Mouse (Mus musculus): ENCODE data around the gene Gart. TPM values are rescaled to one million over a fixed set of nuclear protein-coding genes. Genes with fewer than 3 reads are reported as not detected.

Gart gene
- polyA plus RNA-seq, 1 experiment from 2014 or later: 62.1 TPM

DNA sequence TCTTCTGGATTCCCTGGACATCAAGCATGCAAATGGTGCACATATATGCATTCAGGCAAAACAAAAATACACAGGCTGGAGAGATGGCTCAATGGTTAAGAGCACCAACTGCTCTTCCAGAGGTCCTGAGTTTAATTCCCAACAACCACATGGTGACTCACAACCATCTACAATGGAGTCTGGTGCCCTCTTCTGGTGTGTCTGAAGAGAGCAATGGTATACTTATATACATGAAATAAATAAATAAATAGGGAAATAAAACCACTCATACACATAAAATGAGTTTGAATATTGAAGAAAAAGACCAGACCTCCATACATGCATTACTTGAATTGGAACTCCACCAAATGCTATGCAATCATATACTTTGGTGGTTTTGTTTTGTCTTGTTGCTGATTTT lies 47.5 kb downstream of the Gart start:
- H3K4me2 ChIP-seq: no peak overlapping the region

DNA sequence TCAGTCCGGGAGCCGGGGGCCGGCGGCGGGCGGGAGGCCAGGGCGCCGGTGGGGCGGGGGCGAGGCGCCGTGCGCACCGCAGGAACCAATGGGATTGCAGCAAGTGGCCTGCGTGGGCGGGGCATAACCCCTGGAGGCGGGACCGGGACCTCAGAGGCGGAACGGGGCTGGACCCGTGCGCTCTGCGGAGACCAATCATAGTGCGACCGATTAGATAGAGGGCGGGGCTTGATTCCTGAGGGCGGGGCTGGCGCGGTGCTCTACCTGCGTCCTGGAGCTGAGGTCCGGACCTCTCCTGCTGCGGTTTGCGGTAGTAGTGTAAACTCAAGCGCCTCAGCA lies 49.1 kb downstream of the Gart start, which contains the start of gene Tmem50b:
Gene Tmem50b, minus strand, starts transcription at position 129 of the 339 bp plus-strand sequence.
- Histone ChIP-seq H3K9me3 (no peaks in the 10 kb centered on the region), H3K4me3 (peak within 1 kb of the TSS; percentile 56), H3K9ac (peak within 1 kb of the TSS; percentile 83), H3K4me2 (peak within 1 kb of the TSS; percentile 88), H3K27me3 (peaks cover 10% of the 10 kb centered on the region), H3K36me3 (peaks cover 3% of the 10 kb centered on the region; the same call in 1 of the 2 replicates), H3K27ac (replicated peaks) (peak within 1 kb of the TSS; percentile 84), H3K4me1 (replicated peaks) (peaks cover 22% of the 10 kb centered on the region)
- 1% methylated on average over 34 of the region's 34 CpGs for WGBS
- peak; percentile 98 for ATAC-seq (ENCODE audit: low read depth)

More for the DNA sequence above, 47.5 kb downstream of the Gart start:
- no peak for ATAC-seq (ENCODE audit: low read depth)
- Histone ChIP-seq H3K36me3 (no peaks in the 10 kb centered on the region), H3K4me1 (replicated peaks) (peaks cover 18% of the 10 kb centered on the region), H3K27ac (replicated peaks) (no peak overlapping the region), H3K9ac (no peak overlapping the region), H3K9me3 (no peaks in the 10 kb centered on the region), H3K4me3 (no peak overlapping the region), H3K27me3 (peaks cover 10% of the 10 kb centered on the region)

DNA sequence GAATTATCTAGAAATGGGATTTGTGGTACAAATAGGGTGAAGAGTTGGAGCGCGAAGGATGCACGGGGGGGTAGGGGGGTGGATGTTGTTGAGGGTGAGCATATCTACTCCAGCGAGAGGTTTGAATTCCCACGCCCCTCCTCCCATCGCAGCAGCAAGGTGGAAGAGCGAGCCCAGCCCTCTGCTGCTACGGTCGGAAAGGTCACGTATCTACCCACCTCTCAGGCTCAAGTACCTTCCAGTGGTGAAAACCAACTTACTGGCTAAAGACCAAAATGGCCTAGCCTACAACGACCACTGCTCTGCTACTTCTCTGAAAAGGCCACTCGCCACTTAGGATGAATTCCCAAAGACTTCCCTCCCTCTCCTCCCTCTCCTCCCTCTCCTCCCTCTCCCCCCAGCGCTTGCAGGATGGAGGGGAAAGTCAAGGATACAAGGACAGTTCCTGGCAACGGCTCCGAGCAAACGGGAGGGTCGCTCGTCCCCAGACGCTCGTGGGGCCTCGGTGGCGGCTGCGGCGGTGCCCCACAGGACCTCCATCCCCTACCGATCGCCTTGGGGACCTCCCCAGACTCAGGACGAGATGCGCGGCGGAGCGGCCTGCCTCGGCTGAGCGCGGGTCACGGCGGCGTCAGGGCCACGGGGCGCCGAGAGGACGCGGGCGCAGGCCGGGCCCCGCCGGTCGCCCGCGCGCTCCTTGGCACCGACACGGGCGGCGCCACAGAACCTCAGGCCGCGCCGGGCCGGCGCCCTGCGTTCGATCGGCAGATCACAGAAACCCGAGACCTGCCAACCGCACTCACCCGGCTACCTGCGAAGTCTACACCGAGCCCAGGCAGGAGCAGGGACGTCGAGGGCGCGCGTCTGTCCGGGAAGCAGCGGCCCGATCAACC lies 49.7 kb downstream of the Gart start:
- under 1% methylated on average over 75 of the region's 75 CpGs for WGBS
- Histone ChIP-seq H3K4me1 (replicated peaks) (peaks cover 22% of the 10 kb centered on the region), H3K36me3 (peaks cover 3% of the 10 kb centered on the region; the same call in 1 of the 2 replicates), H3K4me2 (peak overlapping the region; percentile 88), H3K4me3 (peak overlapping the region; percentile 56), H3K9ac (peak overlapping the region; percentile 83), H3K27ac (replicated peaks) (peak overlapping the region; percentile 84), H3K9me3 (no peaks in the 10 kb centered on the region), H3K27me3 (peaks cover 10% of the 10 kb centered on the region)
- peak; percentile 77 for ATAC-seq (ENCODE audit: low read depth)

DNA sequence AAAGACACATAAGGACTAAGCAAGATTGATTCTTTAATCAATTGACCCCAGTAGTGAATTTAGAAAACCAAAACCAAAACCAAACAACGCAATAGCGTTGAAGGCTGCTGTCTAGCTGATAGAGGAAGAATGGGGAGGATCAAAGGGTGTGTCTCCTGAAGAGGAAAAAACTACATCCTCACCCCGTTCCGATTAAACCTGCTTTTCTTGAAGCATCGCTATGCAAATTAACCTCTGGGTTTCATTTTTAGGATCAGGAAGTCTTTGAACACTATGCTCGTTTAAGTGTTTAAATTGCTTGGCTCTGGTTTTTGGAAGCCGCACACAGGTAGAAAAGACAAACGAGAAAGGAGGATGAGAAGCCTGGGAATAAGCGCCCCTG lies 50.4 kb downstream of the Gart start:
- Histone ChIP-seq H3K27ac (replicated peaks) (no peak overlapping the region), H3K4me1 (replicated peaks) (peaks cover 22% of the 10 kb centered on the region), H3K4me3 (peak overlapping the region; percentile 56), H3K9me3 (no peaks in the 10 kb centered on the region), H3K4me2 (peak overlapping the region; percentile 88), H3K27me3 (peaks cover 10% of the 10 kb centered on the region), H3K36me3 (peaks cover 3% of the 10 kb centered on the region; the same call in 1 of the 2 replicates), H3K9ac (peak overlapping the region; percentile 83)
- WGBS: 19% methylated on average over 9 of the region's 9 CpGs
- ATAC-seq (ENCODE audit: low read depth): no peak

DNA sequence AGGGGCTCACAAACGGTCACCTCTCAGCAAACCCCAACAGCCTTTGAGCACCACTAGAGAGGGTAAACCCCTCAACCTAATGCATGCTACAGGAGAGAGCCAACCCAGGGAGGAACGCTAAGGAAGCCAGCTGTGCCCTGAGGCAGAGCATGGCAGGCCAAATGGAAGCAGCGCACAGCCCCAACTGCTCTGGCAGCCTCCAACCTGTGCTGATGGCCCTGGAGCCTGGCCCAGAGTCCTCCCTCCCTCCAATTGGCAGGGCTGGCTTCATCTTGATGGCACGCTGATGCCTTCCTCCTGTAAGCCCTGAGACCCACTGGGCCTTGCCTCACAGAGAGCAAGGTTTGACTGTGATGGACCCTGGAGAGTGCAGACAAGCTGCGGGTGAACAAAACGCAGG lies 51.7 kb downstream of the Gart start:
- no peak overlapping the region for H3K4me2 ChIP-seq
- H3K36me3 ChIP-seq: peaks cover 3% of the 10 kb centered on the region; the same call in 1 of the 2 replicates
- no peaks in the 10 kb centered on the region for H3K9me3 ChIP-seq
- WGBS: 84% methylated on average over 6 of the region's 6 CpGs
- peaks cover 22% of the 10 kb centered on the region for H3K4me1 ChIP-seq (replicated peaks)
- no peak for ATAC-seq (ENCODE audit: low read depth)
- H3K27ac ChIP-seq (replicated peaks): no peak overlapping the region
- H3K9ac ChIP-seq: peak overlapping the region; percentile 47; the same call in 1 of the 2 replicates
- H3K27me3 ChIP-seq: peaks cover 10% of the 10 kb centered on the region
- no peak overlapping the region for H3K4me3 ChIP-seq

DNA sequence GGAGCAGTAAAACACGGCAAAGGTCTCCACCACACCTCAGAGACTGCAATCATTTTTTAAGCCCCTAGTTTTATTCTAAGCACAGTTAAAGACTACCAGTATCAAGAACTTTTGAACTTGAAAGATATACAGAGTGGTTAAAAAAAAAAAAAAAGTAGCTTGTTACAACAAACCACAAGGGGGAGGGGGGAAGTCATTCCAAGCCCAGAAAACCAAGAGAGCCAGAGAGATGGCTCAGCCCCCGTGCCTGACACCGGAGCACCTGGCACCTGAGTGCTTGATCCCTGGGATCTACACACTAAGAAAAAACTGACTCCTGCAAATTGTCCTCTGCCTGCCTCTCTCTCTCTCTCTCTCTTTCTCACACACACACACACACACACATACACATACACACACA lies 53.5 kb downstream of the Gart start:
- ATAC-seq (ENCODE audit: low read depth): no peak
- Histone ChIP-seq H3K36me3 (peaks cover 3% of the 10 kb centered on the region; the same call in 1 of the 2 replicates), H3K27ac (replicated peaks) (no peak overlapping the region), H3K4me2 (no peak overlapping the region), H3K9ac (no peak overlapping the region), H3K9me3 (no peaks in the 10 kb centered on the region), H3K4me1 (replicated peaks) (peaks cover 22% of the 10 kb centered on the region), H3K4me3 (no peak overlapping the region), H3K27me3 (peaks cover 1% of the 10 kb centered on the region; the same call in 1 of the 2 replicates)
- WGBS: 84% methylated on average over 3 of the region's 3 CpGs

DNA sequence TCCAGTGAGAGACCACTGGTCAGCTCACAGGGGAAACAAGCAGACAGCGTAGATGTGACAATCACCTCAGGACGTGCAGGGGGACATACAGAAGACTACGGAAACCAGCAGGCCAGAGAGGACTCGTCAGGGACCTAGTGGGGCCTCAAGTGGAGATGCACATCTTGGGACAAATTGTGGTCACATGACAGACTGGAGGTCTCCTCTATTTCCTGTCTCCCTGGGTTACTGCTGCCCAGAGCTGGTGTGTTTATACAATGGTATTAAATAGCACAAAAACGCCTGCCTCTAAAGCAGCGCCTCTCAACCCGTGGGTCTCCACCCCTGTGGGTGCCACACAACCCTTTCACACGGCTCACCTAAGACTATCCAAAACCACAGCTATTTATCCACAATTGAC lies 54.6 kb downstream of the Gart start:
- no peaks in the 10 kb centered on the region for H3K27me3 ChIP-seq
- H3K4me2 ChIP-seq: no peak overlapping the region
- WGBS: 72% methylated on average over 8 of the region's 8 CpGs
- H3K36me3 ChIP-seq: peaks cover 3% of the 10 kb centered on the region; the same call in 1 of the 2 replicates
- H3K4me1 ChIP-seq (replicated peaks): peaks cover 22% of the 10 kb centered on the region
- no peak overlapping the region for H3K9ac ChIP-seq
- ATAC-seq (ENCODE audit: low read depth): no peak
- no peaks in the 10 kb centered on the region for H3K9me3 ChIP-seq
- H3K27ac ChIP-seq (replicated peaks): no peak overlapping the region
- H3K4me3 ChIP-seq: no peak overlapping the region

DNA sequence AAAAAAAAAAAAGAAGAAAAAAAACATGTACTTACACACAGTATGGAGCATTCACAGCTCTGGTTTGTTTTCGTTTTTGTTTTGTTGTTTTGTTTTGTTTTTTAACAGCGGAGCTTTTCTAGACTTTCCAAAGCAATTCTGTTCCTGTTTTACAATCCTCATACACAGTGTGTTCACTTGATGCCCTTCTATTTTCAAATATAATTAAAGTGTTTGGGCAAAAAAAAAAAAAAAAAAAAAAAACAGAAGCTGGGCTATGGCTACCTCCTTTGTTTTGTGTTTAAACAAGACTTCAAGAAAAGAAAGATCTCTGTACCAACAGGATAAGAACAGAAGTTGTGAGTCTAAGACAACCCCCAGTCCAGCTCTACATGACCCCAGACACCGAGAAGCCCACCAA lies 58.0 kb downstream of the Gart start:
- H3K9ac ChIP-seq: no peak overlapping the region
- H3K4me3 ChIP-seq: no peak overlapping the region
- H3K4me2 ChIP-seq: no peak overlapping the region
- no peaks in the 10 kb centered on the region for H3K9me3 ChIP-seq
- H3K27me3 ChIP-seq: no peaks in the 10 kb centered on the region
- 88% methylated on average over 3 of the region's 3 CpGs for WGBS
- H3K4me1 ChIP-seq (replicated peaks): 0 out of 2 replicates have a peak, but pooled peaks cover 4% of the 10 kb centered on the region
- H3K36me3 ChIP-seq: peaks cover 20% of the 10 kb centered on the region
- H3K27ac ChIP-seq (replicated peaks): no peak overlapping the region
- no peak for ATAC-seq (ENCODE audit: low read depth)

DNA sequence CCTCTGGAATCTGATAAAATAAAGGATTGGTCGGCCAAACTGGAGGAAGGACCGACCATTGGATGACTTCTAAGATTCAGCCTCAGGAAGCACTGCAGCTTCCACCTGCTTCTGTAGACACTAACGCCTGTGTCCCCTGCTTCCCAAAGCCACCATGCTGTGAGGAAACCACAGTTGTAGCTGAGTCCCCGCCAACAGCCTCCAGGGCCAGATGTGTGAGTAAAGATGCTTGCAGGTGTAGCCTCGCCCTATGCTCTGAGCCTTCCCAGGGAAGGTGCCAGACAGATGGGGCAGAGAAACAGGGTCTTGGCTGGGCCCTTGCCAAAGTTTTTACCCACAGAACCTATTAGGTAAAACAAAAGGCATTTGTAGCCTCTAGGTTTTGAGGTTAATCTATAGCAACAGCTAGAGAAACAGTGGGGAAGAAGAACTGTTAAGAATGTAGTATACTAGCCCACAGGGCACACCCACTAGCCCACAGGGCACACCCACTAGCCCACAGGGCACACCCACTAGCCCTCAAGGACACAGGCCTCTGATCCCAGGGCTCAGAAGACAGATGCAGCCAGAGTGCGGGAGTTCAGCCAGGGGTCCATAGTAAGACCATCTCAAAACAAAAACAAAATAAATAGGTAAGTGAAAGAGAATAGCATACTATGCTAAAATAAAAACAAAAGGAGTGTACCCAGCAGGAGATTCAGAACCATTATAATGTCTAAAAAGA lies 58.9 kb downstream of the Gart start:
- no peaks in the 10 kb centered on the region for H3K9me3 ChIP-seq
- H3K27me3 ChIP-seq: no peaks in the 10 kb centered on the region
- H3K27ac ChIP-seq (replicated peaks): no peak overlapping the region
- WGBS: 55% methylated on average over 6 of the region's 6 CpGs
- ATAC-seq (ENCODE audit: low read depth): no peak
- H3K9ac ChIP-seq: no peak overlapping the region
- no peak overlapping the region for H3K4me3 ChIP-seq
- H3K4me2 ChIP-seq: no peak overlapping the region
- H3K36me3 ChIP-seq: peaks cover 22% of the 10 kb centered on the region
- H3K4me1 ChIP-seq (replicated peaks): 0 out of 2 replicates have a peak, but pooled peaks cover 2% of the 10 kb centered on the region

DNA sequence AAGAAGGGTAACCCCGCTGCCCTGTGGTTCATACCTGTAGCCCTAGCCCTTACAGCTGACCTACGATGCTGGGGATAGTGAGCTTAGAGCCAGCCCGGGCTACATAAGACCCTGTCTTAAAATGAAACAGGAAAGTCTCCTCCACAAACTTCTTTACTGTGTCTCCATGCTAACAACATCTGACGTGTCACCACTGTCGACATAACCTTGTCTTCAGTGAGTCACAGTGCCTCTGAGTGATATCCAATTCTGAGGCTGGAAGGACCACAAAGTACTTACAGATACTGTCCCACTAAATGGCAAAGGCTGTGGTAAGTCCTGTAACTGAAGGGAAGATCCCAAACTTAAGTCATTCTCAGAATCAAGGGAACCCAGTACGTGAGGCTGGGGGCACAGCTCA lies 60.5 kb downstream of the Gart start:
- Histone ChIP-seq H3K4me1 (replicated peaks) (no peaks in the 10 kb centered on the region), H3K9me3 (no peaks in the 10 kb centered on the region), H3K4me3 (no peak overlapping the region), H3K27ac (replicated peaks) (no peak overlapping the region), H3K36me3 (peaks cover 25% of the 10 kb centered on the region), H3K4me2 (no peak overlapping the region), H3K9ac (no peak overlapping the region), H3K27me3 (no peaks in the 10 kb centered on the region)
- ATAC-seq (ENCODE audit: low read depth): no peak
- 92% methylated on average over 6 of the region's 6 CpGs for WGBS

DNA sequence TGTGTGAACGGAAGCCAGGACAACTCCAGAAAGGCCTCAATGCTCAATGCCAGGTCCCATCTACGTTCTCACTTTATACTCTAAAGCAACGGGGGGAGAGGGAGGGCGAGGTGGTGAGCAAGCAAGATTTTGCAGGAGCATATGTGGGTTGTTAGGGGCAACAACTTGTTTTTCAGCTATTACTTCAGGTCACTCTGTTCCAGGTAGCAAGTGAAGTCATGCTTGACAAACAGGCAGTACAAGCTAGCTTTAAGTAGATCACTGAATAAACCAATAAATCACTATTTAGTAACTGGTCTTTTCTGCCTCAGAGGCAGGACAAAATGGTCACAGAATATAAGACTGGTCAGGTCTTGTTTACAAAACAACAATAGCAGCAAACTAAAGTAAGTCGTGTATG lies 61.1 kb downstream of the Gart start:
- no peak overlapping the region for H3K27ac ChIP-seq (replicated peaks)
- 86% methylated on average over 5 of the region's 5 CpGs for WGBS
- H3K9me3 ChIP-seq: no peaks in the 10 kb centered on the region
- ATAC-seq (ENCODE audit: low read depth): no peak
- peaks cover 29% of the 10 kb centered on the region for H3K36me3 ChIP-seq
- no peak overlapping the region for H3K9ac ChIP-seq
- H3K4me3 ChIP-seq: no peak overlapping the region
- H3K4me1 ChIP-seq (replicated peaks): no peaks in the 10 kb centered on the region
- H3K27me3 ChIP-seq: no peaks in the 10 kb centered on the region
- no peak overlapping the region for H3K4me2 ChIP-seq

DNA sequence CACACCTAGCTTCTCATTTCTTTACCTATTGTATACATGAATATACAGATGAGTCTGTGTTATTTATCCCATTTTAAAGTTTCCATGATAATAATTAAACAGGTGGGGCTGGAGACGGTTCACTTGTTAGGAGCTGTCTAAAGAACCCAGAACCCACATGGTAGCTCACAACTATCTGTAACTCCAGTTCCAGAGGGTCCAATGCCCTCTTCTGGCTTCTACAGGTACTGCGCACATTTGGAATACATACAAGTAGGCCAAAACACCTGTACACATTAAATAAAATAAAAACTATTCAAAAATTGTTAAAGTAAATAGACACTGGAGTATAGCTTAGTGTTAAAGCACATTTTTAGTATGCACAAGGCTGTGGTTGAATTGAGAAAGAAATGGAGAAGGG lies 64.4 kb downstream of the Gart start:
- 0 out of 2 replicates have a peak, but pooled peaks cover 7% of the 10 kb centered on the region for H3K4me1 ChIP-seq (replicated peaks)
- 76% methylated on average over 2 of the region's 2 CpGs for WGBS
- no peaks in the 10 kb centered on the region for H3K9me3 ChIP-seq
- H3K9ac ChIP-seq: no peak overlapping the region
- no peak for ATAC-seq (ENCODE audit: low read depth)
- H3K36me3 ChIP-seq: peaks cover 40% of the 10 kb centered on the region
- no peak overlapping the region for H3K4me3 ChIP-seq
- no peak overlapping the region for H3K27ac ChIP-seq (replicated peaks)
- H3K4me2 ChIP-seq: no peak overlapping the region
- H3K27me3 ChIP-seq: no peaks in the 10 kb centered on the region
